Mouse (Mus musculus) right cerebral cortex, postnatal 4 days (tissue): Measurements from ENCODE around the gene Prtn3.
A peak's percentile ranks its signal among the peaks of the same experiment; 100 is the strongest.

Experiments
- DNase-seq: peaks from one replicate; pipeline ENCODE4 v3.0.0-alpha.2; 2022

Gene Prtn3

GRCm38 (mm10) chr10:79874290-79874862 is at the start of gene Prtn3, which contains the start of gene Plppr3:
TSS of gene Prtn3 (plus strand) at chr10:79874476.
TSS of gene Plppr3 (minus strand) at chr10:79874634.
- peak; percentile 73 for DNase-seq

GRCm38 (mm10) chr10:79831583-79831982 is 42.7 kb upstream of the Prtn3 start:
- no peak for DNase-seq

GRCm38 (mm10) chr10:79832026-79832785 is 42.1 kb upstream of the Prtn3 start:
- no peak for DNase-seq

GRCm38 (mm10) chr10:79832786-79833181 is 41.5 kb upstream of the Prtn3 start:
- no peak for DNase-seq

GRCm38 (mm10) chr10:79834769-79835398 is 39.4 kb upstream of the Prtn3 start:
- peak; percentile 85 for DNase-seq

- DNase-seq = no peak
Measured at GRCm38 (mm10) chr10:79836918-79837317, 37.4 kb upstream of the Prtn3 start.

GRCm38 (mm10) chr10:79838151-79838550 is 36.1 kb upstream of the Prtn3 start:
- no peak for DNase-seq

GRCm38 (mm10) chr10:79840091-79840490 is 34.2 kb upstream of the Prtn3 start:
- DNase-seq = no peak

GRCm38 (mm10) chr10:79840644-79841551 is 33.4 kb upstream of the Prtn3 start:
- DNase-seq = peak; percentile 49

GRCm38 (mm10) chr10:79842322-79842721 is 32.0 kb upstream of the Prtn3 start:
- DNase-seq = no peak

GRCm38 (mm10) chr10:79843476-79843875 is 30.8 kb upstream of the Prtn3 start:
- peak; percentile 23 for DNase-seq

GRCm38 (mm10) chr10:79846553-79846952 is 27.7 kb upstream of the Prtn3 start:
- no peak for DNase-seq

- no peak for DNase-seq
Measured at GRCm38 (mm10) chr10:79849941-79850628, 24.2 kb upstream of the Prtn3 start.

- DNase-seq = no peak
Measured at GRCm38 (mm10) chr10:79851653-79852052, 22.6 kb upstream of the Prtn3 start.

- no peak for DNase-seq
Measured at GRCm38 (mm10) chr10:79852107-79852789, 22.0 kb upstream of the Prtn3 start.

GRCm38 (mm10) chr10:79852827-79853226 is 21.4 kb upstream of the Prtn3 start:
- no peak for DNase-seq

- peak; percentile 95 for DNase-seq
Measured at GRCm38 (mm10) chr10:79853392-79853791, 20.9 kb upstream of the Prtn3 start.

- DNase-seq = peak; percentile 100
Measured at GRCm38 (mm10) chr10:79853860-79854795, 20.1 kb upstream of the Prtn3 start, which contains the start of gene Ptbp1. TSS of gene Ptbp1 (plus strand) at chr10:79854427.

- DNase-seq = peak; percentile 69
Measured at GRCm38 (mm10) chr10:79854801-79855541, 19.3 kb upstream of the Prtn3 start.
